ENCODE assay signal across 26 mouse cellular contexts in the genomic region with DNA sequence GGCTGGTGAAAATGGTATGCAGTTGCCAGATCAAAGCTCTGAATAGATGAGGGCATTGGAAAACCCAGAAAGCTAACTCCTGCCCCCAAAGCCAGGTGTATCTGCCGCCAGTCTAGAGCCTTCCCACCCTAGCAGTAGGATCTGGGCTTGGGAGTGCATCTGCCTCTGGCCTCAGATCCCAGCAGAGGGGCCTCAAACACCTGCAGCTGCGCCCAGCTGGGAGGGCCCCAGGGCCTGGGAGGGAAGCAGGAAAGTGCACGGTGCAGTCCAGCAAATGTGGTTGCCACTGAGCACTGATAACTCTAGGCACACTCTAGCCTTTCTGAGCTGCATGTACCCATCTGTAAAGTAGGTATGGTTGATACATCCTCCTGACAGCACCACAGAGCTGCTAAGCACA. TPM values are rescaled to one million over a fixed set of nuclear protein-coding genes. Genes with fewer than 3 reads are reported as not detected.
DNase-seq lines count a peak whose midpoint lies in the region; ATAC-seq and TF ChIP-seq lines count a peak whose summit lies in the region.
"Had no signal": no experiment of that assay in that cellular context is flagged by ENCODE, and none has a peak within 500 bp of the region (broad histone marks: within the 10 kb centered on the region; RNA-seq: fewer than 3 reads in every experiment).

No protein-coding gene starts in this region.

- ATAC-seq in heart, embryonic 13.5 days (ENCODE audit: extremely low read depth, insufficient number of reproducible peaks, low FRiP score, low TSS enrichment): no peak
- peak; percentile 35; the same call in 1 of the 2 replicates for ATAC-seq in liver, embryonic 14.5 days (ENCODE audit: insufficient read depth)
- ATAC-seq in G1E (ENCODE audit: extremely low read depth, insufficient number of reproducible peaks, low FRiP score, poor library complexity, severe bottlenecking): no peak
- ATAC-seq in liver, postnatal 0 days: no peak
- ATAC-seq: activated CD4-positive, CD25-positive, alpha-beta regulatory T cell, adult 4 months; forebrain, embryonic 13.5 days; hindbrain, embryonic 16.5 days had no signal

- no peaks in the 10 kb centered on the region for H3K9me3 ChIP-seq in heart, embryonic 13.5 days
- no peaks in the 10 kb centered on the region for H3K9me3 ChIP-seq in liver, embryonic 14.5 days (ENCODE audit: control insufficient read depth, low read length)
- H3K9me3 ChIP-seq in G1E (replicated peaks): no peaks in the 10 kb centered on the region
- no peaks in the 10 kb centered on the region for H3K9me3 ChIP-seq in liver, postnatal 0 days (ENCODE audit: low read length)
- H3K9me3 ChIP-seq: forebrain, embryonic 10.5 days; forebrain, embryonic 13.5 days; heart, embryonic 15.5 days; hindbrain, embryonic 10.5 days; hindbrain, embryonic 13.5 days had no signal

- no peak overlapping the region for H3K4me2 ChIP-seq in heart, embryonic 13.5 days
- H3K4me2 ChIP-seq in liver, embryonic 14.5 days (ENCODE audit: low read depth): no peak overlapping the region
- H3K4me2 ChIP-seq in liver, postnatal 0 days (ENCODE audit: low read depth, low read length): no peak overlapping the region
- H3K4me2 ChIP-seq: forebrain, embryonic 13.5 days; heart, embryonic 11.5 days; heart, embryonic 15.5 days; hindbrain, embryonic 13.5 days had no signal

- H3K27me3 ChIP-seq in heart, embryonic 13.5 days (replicated peaks): no peaks in the 10 kb centered on the region
- no peaks in the 10 kb centered on the region for H3K27me3 ChIP-seq in liver, embryonic 14.5 days (ENCODE audit: control insufficient read depth, insufficient read depth, low read length)
- H3K27me3 ChIP-seq in G1E (ENCODE audit: insufficient read depth, low read length): no peaks in the 10 kb centered on the region
- no peaks in the 10 kb centered on the region for H3K27me3 ChIP-seq in liver, postnatal 0 days (ENCODE audit: insufficient read depth, low read length)
- H3K27me3 ChIP-seq: forebrain, embryonic 13.5 days; heart, embryonic 15.5 days; hindbrain, embryonic 13.5 days had no signal

- no peak overlapping the region for H3K4me3 ChIP-seq in heart, embryonic 13.5 days
- H3K4me3 ChIP-seq in liver, embryonic 14.5 days (ENCODE audit: insufficient read depth in 1 of 2, low read depth in 2 of 2, low read length in 2 of 2): no peak overlapping the region
- peak overlapping the region; percentile 27; the same call in 1 of the 2 replicates for H3K4me3 ChIP-seq in G1E (ENCODE audit: low read depth, low read length)
- no peak overlapping the region for H3K4me3 ChIP-seq in liver, postnatal 0 days (ENCODE audit: low read depth, low read length)
- H3K4me3 ChIP-seq: forebrain, embryonic 10.5 days; forebrain, embryonic 13.5 days; heart, embryonic 15.5 days; hindbrain, embryonic 10.5 days; hindbrain, embryonic 13.5 days had no signal

- no peak for TF ChIP-seq EP300 in liver, embryonic 14.5 days (IDR thresholded peaks at IDR 0.05; ENCODE audit: low read depth)
- TF ChIP-seq EP300 in liver, postnatal 0 days (IDR thresholded peaks at IDR 0.05; ENCODE audit: low read depth): no peak

- WGBS in heart, embryonic 13.5 days: 64% methylated on average over 3 of the region's 3 CpGs
- WGBS in liver, embryonic 14.5 days (ENCODE audit: insufficient replicate concordance): 29% methylated on average over 3 of the region's 3 CpGs
- 50% methylated on average over 3 of the region's 3 CpGs for WGBS in liver, postnatal 0 days (ENCODE audit: insufficient replicate concordance)

- H3K27ac ChIP-seq in heart, embryonic 13.5 days (replicated peaks): no peak overlapping the region
- no peak overlapping the region for H3K27ac ChIP-seq in liver, embryonic 14.5 days
- H3K27ac ChIP-seq in liver, postnatal 0 days (ENCODE audit: low read depth): no peak overlapping the region
- H3K27ac ChIP-seq: forebrain, embryonic 10.5 days; heart, embryonic 15.5 days; hindbrain, embryonic 10.5 days; hindbrain, embryonic 13.5 days had no signal

- no peak for TF ChIP-seq CTCF in liver, embryonic 14.5 days (IDR thresholded peaks at IDR 0.05; ENCODE audit: low read depth)
- TF ChIP-seq CTCF in G1E (IDR thresholded peaks at IDR 0.05; ENCODE audit: low read depth, low read length): no peak
- TF ChIP-seq CTCF in liver, postnatal 0 days (IDR thresholded peaks at IDR 0.05; ENCODE audit: low read depth): no peak

- peak overlapping the region; percentile 42; the same call in 1 of the 2 replicates for H3K9ac ChIP-seq in heart, embryonic 13.5 days
- no peak overlapping the region for H3K9ac ChIP-seq in liver, embryonic 14.5 days (replicated peaks)
- H3K9ac ChIP-seq in liver, postnatal 0 days (replicated peaks): no peak overlapping the region
- H3K9ac ChIP-seq: heart, embryonic 15.5 days; hindbrain, embryonic 13.5 days had no signal

- no peak for DNase-seq in heart, adult 18-20 months
- DNase-seq in liver, embryonic 14.5 days (ENCODE audit: low read depth in 3 of 3, low spot score in 3 of 3): no peak
- DNase-seq in liver (no peak), G1E (ENCODE audit: low spot score) (no peak)
- DNase-seq in liver, postnatal 0 days: peak; percentile 13
- no peak for DNase-seq in urinary bladder, adult 18-20 months (ENCODE audit: low spot score in 2 of 2)
- DNase-seq: adrenal gland, adult 8-10 months; adrenal gland, postnatal 25 days; B cell, adult 2 months; cerebellum, adult 18-20 months; cerebellum, adult 9-10 months; cerebellum, postnatal 14 days; gastrocnemius, postnatal 10 days; gastrocnemius, postnatal 36 days; heart, postnatal 10 days; heart, postnatal 36 days had no signal

- H3K36me3 ChIP-seq in heart, embryonic 13.5 days: peaks cover 45% of the 10 kb centered on the region
- no peaks in the 10 kb centered on the region for H3K36me3 ChIP-seq in liver, embryonic 14.5 days (replicated peaks; ENCODE audit: control insufficient read depth, insufficient read depth, low read depth)
- H3K36me3 ChIP-seq in G1E (replicated peaks): peaks cover 92% of the 10 kb centered on the region
- no peaks in the 10 kb centered on the region; the same call in 1 of the 2 replicates for H3K36me3 ChIP-seq in liver, postnatal 0 days (replicated peaks; ENCODE audit: insufficient read depth, low read length)

- H3K4me1 ChIP-seq in heart, embryonic 13.5 days: peaks cover 55% of the 10 kb centered on the region
- H3K4me1 ChIP-seq in liver, embryonic 14.5 days (replicated peaks; ENCODE audit: control insufficient read depth in 2 of 2, insufficient read depth in 2 of 2, low read length in 1 of 2): no peaks in the 10 kb centered on the region
- peaks cover 45% of the 10 kb centered on the region for H3K4me1 ChIP-seq in G1E (ENCODE audit: insufficient read depth, low read depth, low read length)
- H3K4me1 ChIP-seq in liver, postnatal 0 days (ENCODE audit: insufficient read depth): no peaks in the 10 kb centered on the region; the same call in 1 of the 2 replicates

RNA-seq across cellular contexts. Expression of a gene that starts 32.0 kb away (rescaled TPM):
- 1,696 and 1,855 TPM in 2 replicates for polyA plus RNA-seq in heart, embryonic 13.5 days (2015; fragmentation: Nextera tagmentation; extraction: Ambion mirVana)
- 10 to 100 TPM; 70.9 to 74.6 TPM for total RNA-seq in heart, adult 18-20 months (2021)
- 25.2 and 27.2 TPM in 2 replicates for polyA plus RNA-seq in liver, embryonic 14.5 days (2012; rRNA removed)
- 44.4 and 51.3 TPM in 2 replicates for polyA plus RNA-seq in liver, embryonic 14.5 days (2014; fragmentation: Nextera tagmentation; extraction: Ambion mirVana)
- not detected in 2 replicates for total RNA-seq in G1E (2014; fragmentation: Nextera tagmentation)
- total RNA-seq in G1E (2017): 1.3 TPM in 1 of 2 replicates, not detected in the other
- polyA plus RNA-seq in G1E (2012): 0.43 and 0.44 TPM in 2 replicates
- 50.4 and 51.2 TPM in 2 replicates for polyA plus RNA-seq in liver, postnatal 0 days (2015; fragmentation: Nextera tagmentation; extraction: Ambion mirVana)
- total RNA-seq: granulocyte monocyte progenitor cell, adult 5-6 weeks had no signal
- polyA plus RNA-seq: activated CD4-positive, CD25-positive, alpha-beta regulatory T cell, adult 4 months had no signal

Comparison
In these comparisons a context has a peak if more than half of its experiments do, and no peak if none do; other contexts are left out.
1. RNA of a gene that starts 32.0 kb away (polyA plus RNA-seq): 1,696 to 1,855 TPM in heart, embryonic 13.5 days; 50.4 to 51.2 TPM in liver, postnatal 0 days, 25.2 to 51.3 TPM in liver, embryonic 14.5 days and 0.43 to 0.44 TPM in G1E; every median in the first group is over 10 times any median in the second.